Mouse (Mus musculus) heart, embryonic 14.5 days (tissue): ENCODE results near the gene Ccm2l. TPM values are rescaled to one million over a fixed set of nuclear protein-coding genes. Genes with fewer than 3 reads are reported as not detected.
A peak's percentile ranks its signal among the peaks of the same experiment; 100 is the strongest.

Experiments used
- ATAC-seq: fragments of 200-750 bp; cut with Nextera tagmentation; 2 replicates; pipeline ENCODE4 v1.8.0; 2017; ENCODE audit warnings: low read depth, moderate TSS enrichment; ENCODE audit not compliant: insufficient number of reproducible peaks, insufficient read depth, low FRiP score
- H3K27ac ChIP-seq, 2 experiments: fragments of 200-500 bp in 1 of 2; fragments of 300-500 bp in 1 of 2; sonication (generic) in 1 of 2; replicated peaks in 1 of 2; 2 replicates each; pipeline ENCODE4 v1.5.1; 2012 to 2014; ENCODE audit warnings: low read depth in 2 of 2, low read length in 2 of 2, control low read depth in 1 of 2, mild to moderate bottlenecking in 1 of 2, mixed read lengths in 1 of 2; ENCODE audit not compliant: control insufficient read depth in 1 of 2, insufficient read depth in 1 of 2
- H3K27me3 ChIP-seq: fragments of 300-500 bp; sonication (generic); 2 replicates; pipeline ENCODE4 v1.6.1; 2014; ENCODE audit warnings: mild to moderate bottlenecking, low read length, control low read depth; ENCODE audit not compliant: control insufficient read depth, insufficient read depth
- H3K36me3 ChIP-seq: fragments of 300-500 bp; sonication (generic); 2 replicates; pipeline ENCODE4 v1.6.1; 2014; ENCODE audit warnings: mild to moderate bottlenecking, control low read depth, low read length, mixed read lengths; ENCODE audit not compliant: control insufficient read depth, insufficient read depth
- H3K4me1 ChIP-seq, 2 experiments: fragments of 200-500 bp in 1 of 2; fragments of 300-500 bp in 1 of 2; sonication (generic) in 1 of 2; 2 replicates each; pipeline ENCODE4 v1.6.1; 2012 to 2014; ENCODE audit warnings: low read length in 2 of 2, control low read depth in 1 of 2, mixed read lengths in 1 of 2; ENCODE audit not compliant: control insufficient read depth in 2 of 2, insufficient read depth in 2 of 2
- H3K4me2 ChIP-seq: fragments of 300-500 bp; sonication (generic); 2 replicates; pipeline ENCODE4 v1.6.1; 2014; ENCODE audit warnings: mild to moderate bottlenecking, low read length
- H3K4me3 ChIP-seq, 2 experiments: fragments of 200-500 bp in 1 of 2; fragments of 300-500 bp in 1 of 2; sonication (generic) in 1 of 2; 2 replicates each; pipeline ENCODE4 v1.5.1; 2012 to 2014; ENCODE audit warnings: low read length in 2 of 2, mild to moderate bottlenecking in 2 of 2, control low read depth in 1 of 2, low read depth in 1 of 2, moderate library complexity in 1 of 2; ENCODE audit not compliant: control insufficient read depth in 1 of 2, insufficient read depth in 1 of 2
- H3K9ac ChIP-seq: fragments of 300-500 bp; sonication (generic); 2 replicates; pipeline ENCODE4 v1.6.1; 2014; ENCODE audit warnings: mild to moderate bottlenecking, low read length
- H3K9me3 ChIP-seq: fragments of 300-500 bp; sonication (generic); 2 replicates; pipeline ENCODE4 v1.6.1; 2016; ENCODE audit warnings: low read length, control low read depth; ENCODE audit not compliant: control insufficient read depth
- WGBS: fragments of 180-500 bp; shearing (Covaris S2); extraction: QIAGEN DNeasy Blood & Tissue Kit; methylation state at CpG from one replicate; pipeline ENCODE4 v1.1.7; 2014; 5-methylcytosine and 5-hydroxymethylcytosine counted together
- polyA plus RNA-seq: library from polyadenylated mRNA; unstranded; fragments of >200 nt; fragmentation: Nextera tagmentation; extraction: Ambion mirVana; gene quantifications from 2 replicates; pipeline ENCODE4 v1.2.1, GENCODE M21; 2014

The Ccm2l gene
- 6.5 and 7.9 TPM in 2 replicates for polyA plus RNA-seq

DNA sequence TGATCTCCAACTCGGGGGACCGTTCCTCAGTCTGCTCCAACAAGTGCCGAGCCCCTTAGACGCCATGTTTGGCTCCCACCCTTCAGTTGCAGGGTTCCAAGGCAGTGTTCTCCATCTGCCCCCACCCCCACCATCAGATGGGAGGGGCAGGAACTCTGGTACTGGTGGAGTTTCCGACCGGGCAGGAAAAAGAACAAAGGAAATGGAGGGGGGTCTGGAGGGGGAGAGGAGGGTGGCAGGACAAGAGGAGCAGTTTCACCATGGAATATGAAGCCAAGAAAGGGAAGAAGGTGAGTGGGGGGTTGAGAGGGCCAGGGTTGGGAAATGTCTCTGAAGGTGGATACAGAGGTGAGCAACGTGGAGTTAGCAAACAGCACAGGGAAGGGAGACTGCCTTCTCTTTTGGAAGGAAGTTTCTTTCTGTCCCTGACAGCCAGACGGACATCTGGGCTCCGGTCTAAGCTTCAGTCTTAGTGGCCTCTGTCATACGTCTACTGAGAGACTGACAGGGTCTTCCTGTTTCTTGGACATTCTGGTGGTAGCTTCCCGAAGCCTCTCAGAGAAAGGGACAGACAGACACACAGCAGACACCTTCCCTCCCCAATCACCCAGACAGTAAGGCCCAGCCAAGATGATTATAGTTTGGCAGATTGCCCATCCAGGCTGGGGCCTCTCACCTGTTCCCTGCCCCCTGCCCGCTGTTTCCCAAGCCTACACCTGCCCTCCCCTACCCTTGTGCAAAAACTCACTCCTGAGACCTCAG, at the start of gene Ccm2l:
Gene Ccm2l, plus strand, starts transcription at position 209 of the 762 bp plus-strand sequence.
- Histone ChIP-seq H3K4me1 (0 out of 4 replicates have a peak, but pooled peaks cover 0 to 2% of the 10 kb centered on the region in 2 experiments), H3K27me3 (peaks cover 39% of the 10 kb centered on the region), H3K27ac (peak within 1 kb of the TSS; percentile 77 to 86), H3K9ac (peak within 1 kb of the TSS; percentile 62), H3K9me3 (no peaks in the 10 kb centered on the region), H3K4me3 (peak within 1 kb of the TSS; percentile 28 to 41), H3K4me2 (peak within 1 kb of the TSS; percentile 54), H3K36me3 (no peaks in the 10 kb centered on the region)
- 29% methylated on average over 12 of the region's 12 CpGs for whole genome bisulfite sequencing
- ATAC-seq = peak; percentile 81

GRCm38 (mm10) chr2:153016786-153017185, 49.0 kb upstream of the Ccm2l start:
- Histone ChIP-seq H3K4me2 (no peak overlapping the region), H3K4me1 (peaks cover 2 to 10% of the 10 kb centered on the region in 2 experiments; a peak in 3 of 4 replicates), H3K9me3 (no peaks in the 10 kb centered on the region), H3K9ac (no peak overlapping the region), H3K36me3 (peaks cover 23% of the 10 kb centered on the region), H3K4me3 (no peak overlapping the region), H3K27me3 (peaks cover 18% of the 10 kb centered on the region), H3K27ac (no peak overlapping the region)
- 45% methylated on average over 5 of the region's 5 CpGs for WGBS
- no peak for ATAC-seq

DNA sequence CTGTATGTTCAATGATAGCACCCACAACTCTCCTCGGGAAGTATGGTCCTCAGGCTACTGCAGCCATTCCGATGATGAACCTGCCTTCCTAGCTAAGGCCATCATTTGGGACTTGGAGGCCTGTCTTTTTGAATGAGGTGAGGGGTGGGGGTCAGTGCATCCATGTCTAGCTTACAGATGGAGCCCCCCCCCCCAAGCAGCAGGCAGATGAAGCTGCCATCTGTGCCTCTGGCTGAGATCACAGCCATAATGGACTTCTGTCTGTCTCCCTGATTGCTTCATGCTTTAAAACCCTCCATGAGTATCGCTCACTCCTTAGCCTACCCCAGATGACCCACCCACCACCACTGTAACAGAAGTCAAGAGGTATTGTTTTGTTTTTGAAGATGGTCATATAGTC, 46.4 kb upstream of the Ccm2l start:
- H3K27me3 ChIP-seq = peaks cover 18% of the 10 kb centered on the region
- H3K9ac ChIP-seq = no peak overlapping the region
- no peaks in the 10 kb centered on the region for H3K9me3 ChIP-seq
- 77% methylated on average over 3 of the region's 3 CpGs for WGBS
- no peak overlapping the region for H3K27ac ChIP-seq
- H3K4me3 ChIP-seq = no peak overlapping the region
- H3K4me2 ChIP-seq = no peak overlapping the region
- H3K36me3 ChIP-seq = no peaks in the 10 kb centered on the region
- peaks cover 2 to 5% of the 10 kb centered on the region in 2 experiments; a peak in 3 of 4 replicates for H3K4me1 ChIP-seq
- ATAC-seq = no peak

DNA sequence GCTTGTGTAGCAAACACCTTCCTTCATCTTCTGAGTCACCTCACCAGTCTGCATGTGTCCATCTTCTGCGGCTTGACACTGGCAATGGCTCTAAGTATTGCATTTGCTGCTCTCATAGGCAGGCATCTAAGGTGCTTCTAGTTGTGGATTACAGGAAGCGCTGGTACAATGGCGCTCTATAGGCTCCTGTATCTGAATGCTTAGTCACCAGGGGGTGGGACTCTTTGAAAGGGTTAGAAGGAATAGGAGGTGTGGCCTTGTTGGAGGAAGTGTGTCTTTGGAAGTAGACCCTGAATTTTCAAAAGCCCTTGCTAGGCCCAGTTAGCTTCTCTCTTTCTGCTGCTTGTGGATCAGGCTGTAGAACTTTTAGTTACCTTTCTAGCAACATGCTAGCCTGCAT, 44.6 kb upstream of the Ccm2l start:
- Histone ChIP-seq H3K4me1 (no peaks in the 10 kb centered on the region), H3K4me2 (no peak overlapping the region), H3K9ac (no peak overlapping the region), H3K9me3 (no peaks in the 10 kb centered on the region), H3K27ac (no peak overlapping the region), H3K36me3 (no peaks in the 10 kb centered on the region), H3K27me3 (peaks cover 24% of the 10 kb centered on the region), H3K4me3 (no peak overlapping the region)
- no peak for ATAC-seq
- WGBS = 63% methylated on average over 3 of the region's 3 CpGs

- 57% methylated on average over 4 of the region's 4 CpGs for WGBS
- H3K4me1 ChIP-seq = no peaks in the 10 kb centered on the region
- H3K27ac ChIP-seq = no peak overlapping the region
- no peak for ATAC-seq
- H3K4me3 ChIP-seq = no peak overlapping the region
- peaks cover 25% of the 10 kb centered on the region for H3K27me3 ChIP-seq
- no peaks in the 10 kb centered on the region for H3K36me3 ChIP-seq
- H3K9ac ChIP-seq = no peak overlapping the region
- no peaks in the 10 kb centered on the region for H3K9me3 ChIP-seq
- H3K4me2 ChIP-seq = no peak overlapping the region
Observed at GRCm38 (mm10) chr2:153022855-153023254, 42.9 kb upstream of the Ccm2l start.

DNA sequence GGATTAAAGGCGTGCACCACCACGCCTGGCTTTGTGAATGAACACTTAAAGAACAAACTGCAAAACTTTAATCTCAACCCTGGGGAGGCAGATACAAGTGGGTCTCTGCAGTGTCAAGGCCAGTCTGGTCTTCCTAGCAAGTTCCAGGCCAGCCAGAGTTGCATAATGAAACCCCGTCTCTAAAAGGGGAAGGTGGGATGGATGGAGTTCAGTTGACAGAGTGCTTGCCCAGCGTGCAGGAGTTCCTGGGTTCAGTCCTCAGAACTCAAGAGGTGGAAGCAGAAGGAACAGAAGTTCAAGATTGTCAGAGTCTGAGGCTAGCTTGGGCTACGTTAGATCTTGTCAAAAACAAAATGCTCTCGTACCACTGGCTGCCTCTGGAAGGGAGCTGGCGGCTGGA, 39.7 kb upstream of the Ccm2l start:
- ATAC-seq = no peak
- Histone ChIP-seq H3K9ac (no peak overlapping the region), H3K27me3 (peaks cover 37% of the 10 kb centered on the region), H3K4me3 (no peak overlapping the region), H3K4me2 (no peak overlapping the region), H3K9me3 (no peaks in the 10 kb centered on the region), H3K27ac (no peak overlapping the region), H3K36me3 (no peaks in the 10 kb centered on the region), H3K4me1 (no peaks in the 10 kb centered on the region)
- WGBS = 61% methylated on average over 7 of the region's 7 CpGs

- peaks cover 51% of the 10 kb centered on the region for H3K27me3 ChIP-seq
- H3K27ac ChIP-seq = no peak overlapping the region
- H3K9me3 ChIP-seq = no peaks in the 10 kb centered on the region
- no peak overlapping the region for H3K4me3 ChIP-seq
- peaks cover 0 to 4% of the 10 kb centered on the region in 2 experiments; a peak in 1 of 4 replicates for H3K4me1 ChIP-seq
- WGBS = 41% methylated on average over 4 of the region's 4 CpGs
- ATAC-seq = no peak
- H3K36me3 ChIP-seq = no peaks in the 10 kb centered on the region
- H3K4me2 ChIP-seq = no peak overlapping the region
- no peak overlapping the region for H3K9ac ChIP-seq
Observed at GRCm38 (mm10) chr2:153027501-153027900, 38.3 kb upstream of the Ccm2l start.
